Mouse (Mus musculus) G1E (cell line): ENCODE measurements around the gene Add1.

ENCODE experiments used
- CTCF ChIP-seq: IDR thresholded peaks from 2 replicates; pipeline ENCODE4 v1.5.1; 2012; ENCODE audit warnings: low read depth, low read length, inconsistent platforms, mixed read lengths
- GATA1 ChIP-seq: IDR thresholded peaks from 2 replicates; pipeline ENCODE4 v1.6.1; 2012; ENCODE audit warnings: borderline replicate concordance, low read length, inconsistent platforms, mixed read lengths
- POLR2AphosphoS5 ChIP-seq: IDR thresholded peaks from 2 replicates; pipeline ENCODE4 v1.6.1; 2012; ENCODE audit warnings: low read depth, low read length, inconsistent platforms; ENCODE audit not compliant: insufficient replicate concordance
- TAL1 ChIP-seq: conservative IDR thresholded peaks from 2 replicates; pipeline ENCODE4 v1.6.1; 2012; ENCODE audit warnings: low read depth, low read length, inconsistent platforms, mixed read lengths

DNA sequence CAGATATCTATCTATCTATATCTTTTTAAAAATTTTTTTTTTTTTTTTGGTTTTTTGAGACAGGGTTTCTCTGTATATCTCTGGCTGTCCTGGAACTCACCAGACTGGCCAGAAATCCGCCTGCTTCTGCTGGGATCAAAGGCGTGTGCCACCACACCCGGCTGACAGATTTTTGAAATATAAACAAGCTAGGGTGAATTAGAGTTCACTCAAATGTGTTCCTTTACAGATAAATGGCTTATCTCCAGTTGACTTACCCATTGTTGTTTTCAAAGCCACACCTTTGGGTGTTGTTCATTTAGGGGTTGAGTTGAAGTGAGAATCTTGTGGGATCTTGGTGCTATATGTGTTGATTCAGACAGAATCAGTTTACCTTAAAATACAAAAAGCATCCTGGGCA lies 5.9 kb downstream of the Add1 start:
- TF ChIP-seq CTCF (no peak), GATA1 (no peak), TAL1 (peak; percentile 43; the same call in 1 of the 2 replicates), POLR2AphosphoS5 (no peak)
